Mouse (Mus musculus) stomach, embryonic 15.5 days (tissue): ENCODE measurements around the gene Ncor2. TPM values are rescaled to one million over a fixed set of nuclear protein-coding genes. Genes with fewer than 3 reads are reported as not detected.
A peak's percentile ranks its signal among the peaks of the same experiment; 100 is the strongest.

Experiments
- ATAC-seq: fragments of 200-750 bp; cut with Nextera tagmentation; 2 replicates; pipeline ENCODE4 v1.8.0; 2017; ENCODE audit warnings: low read depth, moderate number of reproducible peaks, moderate TSS enrichment; ENCODE audit not compliant: insufficient read depth, low FRiP score
- H3K27ac ChIP-seq: fragments of 300-500 bp; sonication (generic); 2 replicates; pipeline ENCODE4 v1.5.1; 2015; ENCODE audit warnings: mild to moderate bottlenecking, inconsistent platforms
- H3K27me3 ChIP-seq: fragments of 300-500 bp; sonication (generic); replicated peaks from 2 replicates; pipeline ENCODE4 v1.6.1; 2015; ENCODE audit warnings: inconsistent platforms
- H3K36me3 ChIP-seq: fragments of 300-500 bp; sonication (generic); 2 replicates; pipeline ENCODE4 v1.6.1; 2015; ENCODE audit warnings: inconsistent platforms
- H3K4me1 ChIP-seq: fragments of 300-500 bp; sonication (generic); 2 replicates; pipeline ENCODE4 v1.6.1; 2015; ENCODE audit warnings: inconsistent platforms
- H3K4me2 ChIP-seq: fragments of 300-500 bp; sonication (generic); 2 replicates; pipeline ENCODE4 v1.6.1; 2015; ENCODE audit warnings: mild to moderate bottlenecking, inconsistent platforms
- H3K4me3 ChIP-seq: fragments of 300-500 bp; sonication (generic); replicated peaks from 2 replicates; pipeline ENCODE4 v1.5.1; 2015; ENCODE audit warnings: inconsistent platforms
- H3K9ac ChIP-seq: fragments of 300-500 bp; sonication (generic); 2 replicates; pipeline ENCODE4 v1.6.1; 2015; ENCODE audit warnings: inconsistent platforms
- H3K9me3 ChIP-seq: fragments of 300-500 bp; sonication (generic); 2 replicates; pipeline ENCODE4 v1.6.1; 2016; ENCODE audit warnings: inconsistent platforms
- WGBS: fragments of 180-500 bp; shearing (Covaris S2); methylation state at CpG from one replicate; pipeline ENCODE4 v1.1.7; 2015; 5-methylcytosine and 5-hydroxymethylcytosine counted together
- polyA plus RNA-seq: library from polyadenylated mRNA; unstranded; fragments of >200 nt; fragmentation: Nextera tagmentation; extraction: Ambion mirVana; gene quantifications from 2 replicates; pipeline ENCODE4 v1.2.1, GENCODE M21; 2015

Ncor2 gene
- polyA plus RNA-seq, 1 experiment from 2014 or later = 26.7 TPM

DNA sequence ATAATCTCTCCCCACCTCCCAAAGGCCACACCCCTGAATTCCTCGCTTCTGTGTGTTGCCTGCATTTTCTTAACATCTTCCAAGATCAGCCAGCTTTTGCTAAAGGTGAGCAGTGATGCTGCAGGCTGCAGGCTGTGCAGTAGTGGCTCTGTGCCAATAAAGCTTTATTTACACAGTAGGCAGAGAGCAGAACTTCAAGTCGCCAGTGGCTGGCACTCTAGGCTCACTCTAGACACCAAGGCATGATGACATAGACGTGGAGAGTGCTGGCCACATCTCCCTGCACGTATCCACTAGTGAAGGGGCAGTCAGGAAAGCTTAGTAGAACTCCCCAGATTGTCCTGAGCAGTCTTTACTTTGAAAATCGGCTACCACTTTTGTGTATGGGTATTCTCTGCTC is 100.8 kb downstream of the Ncor2 start:
- peaks cover 22% of the 10 kb centered on the region; the same call in 1 of the 2 replicates for H3K36me3 ChIP-seq

DNA sequence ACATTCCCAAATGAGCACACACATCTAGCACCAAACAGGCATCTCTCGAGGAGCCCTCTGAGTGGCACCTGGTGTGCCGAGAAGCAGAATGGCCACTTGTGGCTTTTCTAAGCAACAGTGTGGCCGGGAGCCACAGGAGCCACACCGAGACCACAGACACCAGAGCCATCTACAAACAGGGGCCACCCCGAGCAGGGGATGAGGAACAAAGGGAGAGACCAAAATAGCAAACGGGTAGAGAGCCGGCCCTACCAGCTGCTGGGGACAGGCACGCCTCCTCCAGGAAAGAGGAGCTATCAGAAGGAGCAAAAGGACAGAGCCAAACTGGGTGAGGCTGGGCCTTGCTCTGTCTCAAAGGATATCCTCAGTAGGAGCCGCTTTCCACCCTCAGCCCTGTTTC is 102.8 kb downstream of the Ncor2 start:
- H3K4me1 ChIP-seq = peaks cover 36% of the 10 kb centered on the region
- H3K27me3 ChIP-seq = no peaks in the 10 kb centered on the region
- no peak overlapping the region for H3K9ac ChIP-seq
- no peak overlapping the region for H3K27ac ChIP-seq
- 77% methylated on average over 9 of the region's 9 CpGs for WGBS
- no peak overlapping the region for H3K4me3 ChIP-seq
- peaks cover 22% of the 10 kb centered on the region; the same call in 1 of the 2 replicates for H3K36me3 ChIP-seq
- no peaks in the 10 kb centered on the region for H3K9me3 ChIP-seq
- H3K4me2 ChIP-seq = no peak overlapping the region
- no peak for ATAC-seq

More for the DNA sequence above, 100.8 kb downstream of the Ncor2 start:
- no peak overlapping the region for H3K4me2 ChIP-seq
- H3K27me3 ChIP-seq = no peaks in the 10 kb centered on the region
- H3K9ac ChIP-seq = no peak overlapping the region
- H3K9me3 ChIP-seq = no peaks in the 10 kb centered on the region
- no peak overlapping the region for H3K27ac ChIP-seq
- 75% methylated on average over 5 of the region's 5 CpGs for WGBS
- no peak overlapping the region for H3K4me3 ChIP-seq
- ATAC-seq = no peak
- peaks cover 33% of the 10 kb centered on the region for H3K4me1 ChIP-seq

DNA sequence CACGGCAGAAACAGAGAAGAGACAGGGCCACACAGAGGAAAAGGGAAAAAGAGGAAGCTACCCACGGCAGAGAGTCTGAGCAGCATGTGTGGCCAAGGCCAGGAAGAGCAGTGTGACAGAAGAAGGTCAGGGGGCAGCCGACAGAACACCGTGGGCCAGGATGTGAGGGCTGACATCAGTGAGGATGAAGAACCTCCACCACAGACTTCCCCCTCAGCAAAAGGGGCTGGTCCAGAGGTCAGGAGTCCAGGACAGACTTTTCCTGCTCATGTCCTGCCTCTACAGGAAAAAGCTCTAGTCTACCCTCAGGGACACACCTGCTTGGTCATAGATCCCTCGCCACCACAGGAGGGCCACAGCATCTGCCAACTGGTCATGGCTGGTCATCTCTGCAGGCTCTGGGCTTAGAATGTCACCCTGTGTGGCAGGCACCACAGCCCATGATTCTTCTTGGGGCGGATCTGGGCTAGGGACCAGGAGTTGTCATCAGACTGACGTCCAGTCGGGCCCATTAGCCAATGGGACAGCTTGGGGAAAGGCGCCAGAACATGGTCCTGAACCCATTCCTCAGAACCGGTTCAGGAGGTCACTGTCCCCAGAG is 104.3 kb downstream of the Ncor2 start:
- peaks cover 12% of the 10 kb centered on the region; the same call in 1 of the 2 replicates for H3K36me3 ChIP-seq
- 66% methylated on average over 10 of the region's 10 CpGs for WGBS
- H3K9me3 ChIP-seq = no peaks in the 10 kb centered on the region
- no peaks in the 10 kb centered on the region for H3K27me3 ChIP-seq
- no peak overlapping the region for H3K27ac ChIP-seq
- no peak overlapping the region for H3K4me2 ChIP-seq
- ATAC-seq = no peak
- peaks cover 44% of the 10 kb centered on the region for H3K4me1 ChIP-seq
- H3K9ac ChIP-seq = no peak overlapping the region
- H3K4me3 ChIP-seq = no peak overlapping the region

DNA sequence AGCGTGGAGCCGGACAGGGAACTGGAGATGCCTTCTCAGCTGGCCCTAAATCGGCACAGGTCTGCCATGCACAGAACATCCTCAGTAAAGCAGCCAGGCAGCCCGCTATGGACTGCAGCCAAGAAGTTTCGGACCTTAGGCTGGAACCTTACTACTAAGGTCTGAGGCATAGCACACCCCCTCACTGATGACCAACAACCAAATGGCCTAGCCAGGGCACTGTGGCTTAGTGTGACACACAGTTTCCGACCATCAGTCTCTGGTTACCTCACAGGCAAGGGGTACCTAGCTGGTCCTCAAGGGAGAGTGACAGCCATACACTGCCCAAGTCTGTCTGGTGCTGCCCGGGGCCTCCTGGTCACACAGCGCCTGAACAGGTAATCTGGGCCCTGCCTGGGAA is 105.1 kb downstream of the Ncor2 start:
- Histone ChIP-seq H3K27ac (no peak overlapping the region), H3K36me3 (peaks cover 7% of the 10 kb centered on the region; the same call in 1 of the 2 replicates), H3K9me3 (no peaks in the 10 kb centered on the region), H3K4me2 (no peak overlapping the region), H3K4me1 (peaks cover 51% of the 10 kb centered on the region), H3K4me3 (no peak overlapping the region), H3K27me3 (no peaks in the 10 kb centered on the region), H3K9ac (no peak overlapping the region)
- ATAC-seq = no peak
- 82% methylated on average over 8 of the region's 8 CpGs for WGBS

DNA sequence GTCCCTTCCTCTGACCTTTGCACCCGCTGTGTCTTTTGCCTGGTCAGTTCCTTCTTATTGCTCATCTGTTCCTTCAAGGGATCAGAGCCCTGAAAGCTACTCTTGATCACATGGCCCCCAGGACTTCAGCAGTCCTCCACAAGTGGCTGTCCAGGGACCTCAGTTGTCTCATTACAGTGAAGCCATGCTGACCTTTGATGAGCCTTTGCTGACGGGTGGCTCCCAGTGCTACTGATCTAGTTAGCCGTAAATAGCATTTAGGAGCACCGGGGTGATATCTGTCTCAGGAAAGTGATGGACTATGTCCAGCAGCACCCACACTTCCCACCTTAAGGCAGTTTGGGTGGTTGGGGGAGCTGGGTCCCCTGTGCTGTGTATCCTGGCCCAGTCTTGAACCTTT is 105.7 kb downstream of the Ncor2 start:
- Histone ChIP-seq H3K27ac (no peak overlapping the region), H3K9me3 (no peaks in the 10 kb centered on the region), H3K27me3 (no peaks in the 10 kb centered on the region), H3K36me3 (peaks cover 2% of the 10 kb centered on the region; the same call in 1 of the 2 replicates), H3K9ac (no peak overlapping the region), H3K4me2 (no peak overlapping the region), H3K4me3 (no peak overlapping the region), H3K4me1 (peaks cover 57% of the 10 kb centered on the region)
- no peak for ATAC-seq
- WGBS = 86% methylated on average over 4 of the region's 4 CpGs

DNA sequence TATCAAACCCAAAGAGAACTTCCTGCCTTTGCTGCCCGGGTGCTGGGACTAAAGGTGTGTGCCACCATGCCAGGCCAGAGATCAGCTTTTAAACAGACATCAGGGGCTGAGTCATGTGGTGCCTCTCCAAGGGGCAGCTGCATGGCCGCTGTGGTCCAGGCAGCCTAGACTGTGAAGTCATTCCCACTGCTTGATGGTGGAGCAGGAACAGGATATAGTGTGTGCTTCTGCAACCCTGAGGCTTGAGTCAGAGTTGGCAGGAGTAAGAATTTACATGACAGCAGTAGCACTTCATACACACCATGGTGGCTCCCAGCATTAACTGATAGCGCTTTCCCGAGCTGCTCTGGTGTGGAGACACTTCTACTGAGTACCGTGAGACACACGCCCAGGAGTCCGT is 106.6 kb downstream of the Ncor2 start:
- no peak overlapping the region for H3K9ac ChIP-seq
- 64% methylated on average over 7 of the region's 7 CpGs for WGBS
- no peak overlapping the region for H3K4me2 ChIP-seq
- peaks cover 65% of the 10 kb centered on the region for H3K4me1 ChIP-seq
- H3K9me3 ChIP-seq = no peaks in the 10 kb centered on the region
- H3K36me3 ChIP-seq = peaks cover 8% of the 10 kb centered on the region; the same call in 1 of the 2 replicates
- no peak overlapping the region for H3K4me3 ChIP-seq
- peak overlapping the region; percentile 59 for H3K27ac ChIP-seq
- H3K27me3 ChIP-seq = no peaks in the 10 kb centered on the region
- ATAC-seq = no peak

DNA sequence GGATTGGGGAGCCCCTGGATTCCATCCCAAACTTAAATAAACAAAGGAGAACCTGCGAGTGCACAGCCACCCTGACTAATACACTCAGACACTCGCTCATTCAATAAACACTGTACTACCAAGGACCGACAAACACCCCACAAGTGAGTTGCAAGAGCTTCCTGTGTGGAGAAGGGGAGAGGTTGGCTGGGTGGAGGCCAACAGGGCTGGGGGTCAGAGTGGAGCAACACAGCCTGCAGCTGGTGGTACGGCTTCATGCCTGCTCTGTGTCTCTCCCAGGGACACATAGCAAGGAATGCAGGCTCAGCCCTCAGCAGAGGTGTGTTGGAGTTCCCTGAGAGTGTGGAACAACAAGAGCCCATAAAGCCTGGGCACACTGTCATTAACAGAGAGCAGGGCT is 107.1 kb downstream of the Ncor2 start:
- Histone ChIP-seq H3K27me3 (no peaks in the 10 kb centered on the region), H3K36me3 (peaks cover 9% of the 10 kb centered on the region), H3K4me1 (peaks cover 65% of the 10 kb centered on the region), H3K9ac (no peak overlapping the region), H3K4me2 (no peak overlapping the region), H3K9me3 (no peaks in the 10 kb centered on the region), H3K27ac (peak overlapping the region; percentile 59), H3K4me3 (no peak overlapping the region)
- WGBS = 12% methylated on average over 4 of the region's 4 CpGs
- 0 out of 2 replicates have a peak, but pooled peaks have one; percentile 10 for ATAC-seq

DNA sequence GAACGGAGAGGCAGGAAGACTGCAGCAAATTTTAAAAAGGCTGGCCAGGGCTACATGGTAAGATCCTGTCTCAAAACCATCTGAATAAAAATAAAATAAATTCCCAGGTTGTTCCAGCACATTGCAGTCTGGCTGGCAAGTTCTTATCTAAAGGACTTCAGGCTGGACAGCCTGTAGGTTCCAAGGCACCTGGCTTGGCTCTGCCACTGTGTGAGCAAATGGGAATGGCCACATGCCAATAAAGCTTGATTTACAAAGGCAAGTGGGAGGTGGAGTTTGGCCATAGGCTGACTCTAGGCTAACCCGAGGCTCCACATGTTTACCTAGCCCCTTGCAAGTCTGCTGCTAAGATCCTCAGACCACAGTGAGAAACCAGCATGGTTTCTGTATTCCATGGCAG is 108.6 kb downstream of the Ncor2 start:
- no peak overlapping the region for H3K9ac ChIP-seq
- no peaks in the 10 kb centered on the region for H3K27me3 ChIP-seq
- H3K9me3 ChIP-seq = no peaks in the 10 kb centered on the region
- H3K4me3 ChIP-seq = no peak overlapping the region
- no peak for ATAC-seq
- no peak overlapping the region for H3K27ac ChIP-seq
- WGBS = 44% methylated on average over 2 of the region's 2 CpGs
- H3K36me3 ChIP-seq = peaks cover 20% of the 10 kb centered on the region
- H3K4me1 ChIP-seq = peaks cover 65% of the 10 kb centered on the region
- no peak overlapping the region for H3K4me2 ChIP-seq

DNA sequence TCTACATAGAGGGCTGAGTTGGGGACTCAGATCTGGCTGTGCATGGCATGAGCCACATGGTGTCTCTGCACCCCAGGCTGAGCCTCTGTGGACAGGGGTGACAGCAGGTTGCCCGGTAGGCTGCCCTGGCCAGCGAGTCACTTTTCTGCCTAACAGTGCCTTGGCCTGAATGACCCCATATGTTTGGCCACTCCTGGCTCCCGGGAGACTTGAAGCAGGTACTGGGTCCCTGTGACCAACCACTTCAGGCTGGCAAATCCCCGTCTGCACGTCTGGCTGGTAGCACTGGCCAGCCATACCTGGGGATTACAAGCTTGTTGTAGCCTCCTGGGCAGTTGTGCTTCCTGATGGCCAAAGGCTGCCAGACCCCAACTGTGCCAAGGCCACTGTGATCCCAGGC is 109.1 kb downstream of the Ncor2 start:
- ATAC-seq = no peak
- H3K4me1 ChIP-seq = peaks cover 62% of the 10 kb centered on the region
- peaks cover 24% of the 10 kb centered on the region for H3K36me3 ChIP-seq
- H3K27me3 ChIP-seq = no peaks in the 10 kb centered on the region
- no peaks in the 10 kb centered on the region for H3K9me3 ChIP-seq
- H3K4me2 ChIP-seq = no peak overlapping the region
- no peak overlapping the region for H3K9ac ChIP-seq
- no peak overlapping the region for H3K27ac ChIP-seq
- WGBS = 64% methylated on average over 5 of the region's 5 CpGs
- no peak overlapping the region for H3K4me3 ChIP-seq

DNA sequence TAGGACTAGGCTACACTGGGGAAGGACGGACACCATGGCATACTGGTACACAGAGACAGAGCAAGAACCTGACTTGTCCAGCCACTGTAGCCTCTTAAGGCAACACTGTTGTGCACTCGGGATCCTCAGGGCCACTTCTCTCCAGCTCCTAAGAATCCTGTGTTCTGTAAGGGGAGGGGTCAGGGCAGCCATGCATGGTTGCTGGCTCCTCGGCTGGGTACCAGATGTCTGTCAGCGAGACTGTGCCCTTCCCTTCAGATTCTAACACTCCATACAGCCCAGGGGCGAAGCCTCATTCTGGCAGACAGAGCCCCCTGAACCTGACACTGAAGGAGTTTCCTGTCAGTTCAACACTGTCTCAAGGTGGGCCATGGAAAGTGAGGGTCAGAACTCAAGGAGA is 109.6 kb downstream of the Ncor2 start:
- no peak for ATAC-seq
- Histone ChIP-seq H3K9ac (no peak overlapping the region), H3K4me1 (peaks cover 57% of the 10 kb centered on the region), H3K36me3 (peaks cover 28% of the 10 kb centered on the region), H3K27ac (peak overlapping the region; percentile 18; the same call in 1 of the 2 replicates), H3K27me3 (no peaks in the 10 kb centered on the region), H3K9me3 (no peaks in the 10 kb centered on the region), H3K4me2 (no peak overlapping the region), H3K4me3 (no peak overlapping the region)
- WGBS = 62% methylated on average over 5 of the region's 5 CpGs

DNA sequence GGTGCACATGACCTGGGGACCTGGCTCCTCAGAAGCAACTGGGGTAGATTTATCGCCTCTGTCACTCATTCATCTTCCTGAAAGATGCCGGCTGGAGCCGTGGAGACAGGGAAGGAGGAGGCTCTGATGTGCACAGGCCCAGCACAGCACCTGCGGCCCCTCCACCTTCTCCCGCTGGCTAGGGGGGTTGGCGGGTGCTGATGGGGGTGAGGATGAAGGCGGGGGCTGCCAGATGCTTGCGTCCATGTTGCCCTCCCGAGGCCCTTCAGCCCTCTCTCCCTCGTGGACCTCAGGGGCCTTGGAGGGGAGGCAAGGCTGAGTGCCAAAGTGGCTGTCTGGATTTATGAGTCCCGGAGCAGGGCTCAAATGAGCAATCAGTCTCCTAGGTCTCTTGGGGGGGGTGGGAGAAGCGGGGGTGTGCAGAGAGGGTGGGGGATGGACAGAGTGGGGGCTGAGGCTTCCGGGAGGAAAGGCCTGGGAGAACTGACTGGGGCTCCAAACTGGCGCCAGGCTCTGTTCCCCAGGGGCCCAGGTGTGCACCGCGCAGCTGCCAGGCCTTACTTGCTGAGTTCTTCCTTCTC is 110.6 kb downstream of the Ncor2 start:
- WGBS = 37% methylated on average over 16 of the region's 16 CpGs

DNA sequence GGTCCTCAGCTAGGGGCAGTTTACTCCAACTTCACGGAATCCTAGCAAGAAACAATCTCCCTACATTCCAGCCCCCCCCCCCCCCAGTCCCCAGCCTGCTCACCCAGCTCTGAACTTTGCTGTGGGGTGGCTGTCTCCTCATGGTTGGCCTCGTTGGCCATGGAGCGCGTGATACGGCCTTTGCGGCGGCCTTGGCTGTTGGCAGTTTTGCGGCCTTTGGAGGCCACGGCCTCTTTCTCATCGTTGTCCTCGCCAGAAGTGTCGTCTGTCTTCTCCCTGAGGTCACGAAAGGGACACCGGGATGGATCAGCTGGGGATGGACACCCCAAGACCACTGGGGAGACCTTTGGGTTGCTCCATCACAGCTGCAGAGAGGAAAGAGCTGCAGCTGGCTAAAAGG is 111.3 kb downstream of the Ncor2 start:
- no peak for ATAC-seq
- Histone ChIP-seq H3K4me3 (no peak overlapping the region), H3K9ac (no peak overlapping the region), H3K4me2 (no peak overlapping the region), H3K4me1 (peaks cover 45% of the 10 kb centered on the region), H3K9me3 (no peaks in the 10 kb centered on the region), H3K27me3 (no peaks in the 10 kb centered on the region), H3K27ac (peak overlapping the region; percentile 31; the same call in 1 of the 2 replicates), H3K36me3 (peaks cover 35% of the 10 kb centered on the region)
- WGBS = 78% methylated on average over 14 of the region's 14 CpGs

More for the DNA sequence above, 110.6 kb downstream of the Ncor2 start:
- Histone ChIP-seq H3K36me3 (peaks cover 35% of the 10 kb centered on the region), H3K9me3 (no peaks in the 10 kb centered on the region), H3K27ac (peak overlapping the region; percentile 31), H3K27me3 (no peaks in the 10 kb centered on the region), H3K4me3 (no peak overlapping the region), H3K4me1 (peaks cover 50% of the 10 kb centered on the region), H3K4me2 (no peak overlapping the region), H3K9ac (no peak overlapping the region)
- peak; percentile 16; the same call in 1 of the 2 replicates for ATAC-seq
